Mouse (Mus musculus): ENCODE measurements at regions not wholly inside any gene's neighbourhood (a gene's known extent, or its start where the extent isn't known, plus 50 kb on each side); places are given as distances from the start of the nearest gene placed in this dataset.

- TF ChIP-seq CTCF (IDR thresholded peaks at IDR 0.05; ENCODE audit: extremely low read depth, insufficient read depth, low read length): no peak
- TF ChIP-seq POLR2A (IDR thresholded peaks at IDR 0.05; ENCODE audit: extremely low read depth, insufficient read depth, low read length): no peak
These were observed 75.7 kb upstream of the Slc39a10 start for GRCm38 (mm10) chr1:46968361-46968760.
